Mouse (Mus musculus): ENCODE measurements around the gene Add2.

The Add2 gene

GRCm38 (mm10) chr6:86141284-86141683, 112.8 kb downstream of the Add2 start:
- no peak for ATAC-seq (ENCODE audit: low TSS enrichment)

GRCm38 (mm10) chr6:86141820-86142219, 113.3 kb downstream of the Add2 start:
- peak; percentile 52; the same call in 1 of the 2 replicates for ATAC-seq (ENCODE audit: low TSS enrichment)

GRCm38 (mm10) chr6:86144986-86145385, 116.5 kb downstream of the Add2 start:
- no peak for ATAC-seq (ENCODE audit: low TSS enrichment)

- ATAC-seq (ENCODE audit: low TSS enrichment), result no peak
These were observed 120.0 kb downstream of the Add2 start for GRCm38 (mm10) chr6:86148518-86148917.

GRCm38 (mm10) chr6:86149001-86149400, 120.5 kb downstream of the Add2 start:
- no peak for ATAC-seq (ENCODE audit: low TSS enrichment)

- no peak for ATAC-seq (ENCODE audit: low TSS enrichment)
These were observed 124.2 kb downstream of the Add2 start for GRCm38 (mm10) chr6:86152676-86153075.

GRCm38 (mm10) chr6:86153436-86153990, 125.0 kb downstream of the Add2 start:
- no peak for ATAC-seq (ENCODE audit: low TSS enrichment)

- ATAC-seq (ENCODE audit: low TSS enrichment), result no peak
These were observed 125.5 kb downstream of the Add2 start for GRCm38 (mm10) chr6:86154006-86154405.

GRCm38 (mm10) chr6:86154481-86154880, 126.0 kb downstream of the Add2 start:
- ATAC-seq (ENCODE audit: low TSS enrichment), result no peak

- ATAC-seq (ENCODE audit: low TSS enrichment), result no peak
These were observed 129.1 kb downstream of the Add2 start for GRCm38 (mm10) chr6:86157253-86158234.

GRCm38 (mm10) chr6:86160878-86161277, 132.4 kb downstream of the Add2 start:
- ATAC-seq (ENCODE audit: low TSS enrichment), result no peak

- no peak for ATAC-seq (ENCODE audit: low TSS enrichment)
These were observed 133.1 kb downstream of the Add2 start for GRCm38 (mm10) chr6:86161586-86161985.

- ATAC-seq (ENCODE audit: low TSS enrichment), result no peak
These were observed 135.5 kb downstream of the Add2 start for GRCm38 (mm10) chr6:86164028-86164427.

GRCm38 (mm10) chr6:86166426-86166825, 137.9 kb downstream of the Add2 start:
- ATAC-seq (ENCODE audit: low TSS enrichment), result no peak

- ATAC-seq (ENCODE audit: low TSS enrichment), result no peak
These were observed 139.4 kb downstream of the Add2 start for GRCm38 (mm10) chr6:86167851-86168250.

GRCm38 (mm10) chr6:86169166-86169565, 140.7 kb downstream of the Add2 start:
- ATAC-seq (ENCODE audit: low TSS enrichment), result no peak
